Mouse (Mus musculus): ENCODE data around the gene Cntnap2.

The Cntnap2 gene

GRCm38 (mm10) chr6:46675081-46675480, 1615.9 kb downstream of the Cntnap2 start:
- no peak for DNase-seq (ENCODE audit: low spot score in 2 of 2)

GRCm38 (mm10) chr6:46675621-46676020, 1616.5 kb downstream of the Cntnap2 start:
- no peak for DNase-seq (ENCODE audit: low spot score in 2 of 2)

GRCm38 (mm10) chr6:46696187-46696586, 1637.0 kb downstream of the Cntnap2 start:
- DNase-seq (ENCODE audit: low spot score in 2 of 2) = no peak

GRCm38 (mm10) chr6:46699343-46699742, 1640.2 kb downstream of the Cntnap2 start:
- no peak for DNase-seq (ENCODE audit: low spot score in 2 of 2)

DNA sequence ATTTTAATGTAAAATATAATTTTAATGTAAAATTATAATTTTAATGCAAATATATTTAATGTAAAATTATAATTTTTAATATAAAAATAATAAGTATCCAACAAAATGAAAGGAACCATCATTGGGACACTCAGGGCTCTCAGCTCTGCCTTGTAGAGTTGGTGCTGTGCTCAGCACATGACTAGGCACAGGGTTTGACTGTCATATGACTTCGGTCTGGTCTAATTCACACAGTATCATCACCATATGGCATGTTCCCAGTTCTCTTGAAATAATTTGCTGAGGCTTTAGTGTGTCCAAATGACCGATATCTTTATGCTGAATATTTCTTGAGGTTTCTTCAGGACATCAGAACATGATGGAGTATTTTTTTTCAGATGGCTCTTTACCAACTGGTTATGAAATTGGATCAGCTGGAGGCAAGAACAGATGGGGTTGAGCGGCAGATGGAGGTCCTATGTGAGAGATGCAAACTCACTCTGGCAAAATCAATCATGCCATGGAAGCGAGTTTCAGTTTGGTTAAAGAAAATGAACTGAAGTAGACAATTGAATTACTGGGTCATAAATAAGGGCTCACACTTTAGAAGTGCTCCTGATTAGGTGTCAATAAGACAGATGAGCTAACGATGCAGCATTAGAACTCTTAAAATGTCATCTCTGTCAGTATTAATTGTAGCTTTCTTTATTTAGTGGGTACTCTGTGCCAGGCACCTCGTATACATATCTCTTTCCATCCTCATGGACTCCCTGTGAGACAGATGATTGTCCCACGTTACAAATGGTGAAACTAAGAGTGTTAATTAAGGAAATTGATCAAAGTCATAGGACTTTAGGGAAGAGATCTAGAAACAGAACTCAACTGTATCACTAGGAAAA, 1645.4 kb downstream of the Cntnap2 start:
- DNase-seq (ENCODE audit: low spot score in 2 of 2) = no peak

- no peak for DNase-seq (ENCODE audit: low spot score in 2 of 2)
Observed at GRCm38 (mm10) chr6:46705926-46706325, 1646.8 kb downstream of the Cntnap2 start.

DNA sequence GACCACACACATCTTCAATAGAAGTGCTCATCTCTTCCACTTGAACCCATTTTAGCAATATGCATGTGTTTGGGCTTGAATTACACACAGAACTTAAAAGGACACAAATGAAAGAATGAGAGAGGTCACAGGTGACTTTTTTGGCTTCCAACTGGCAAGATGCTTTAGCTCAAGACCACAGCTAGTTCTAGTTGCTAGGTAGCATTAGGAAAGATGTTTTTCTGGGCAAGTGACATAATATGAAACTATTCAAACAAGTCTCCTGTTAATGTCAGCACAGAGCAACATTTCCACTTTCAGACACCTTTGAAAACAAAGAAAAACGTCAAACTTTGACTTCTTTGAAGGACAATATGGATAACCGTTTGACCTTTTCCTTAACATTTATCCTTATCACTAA, 1657.4 kb downstream of the Cntnap2 start:
- DNase-seq (ENCODE audit: low spot score in 2 of 2) = no peak

GRCm38 (mm10) chr6:46733794-46734193, 1674.6 kb downstream of the Cntnap2 start:
- no peak for DNase-seq (ENCODE audit: low spot score in 2 of 2)

GRCm38 (mm10) chr6:46748448-46748847, 1689.3 kb downstream of the Cntnap2 start:
- DNase-seq (ENCODE audit: low spot score in 2 of 2) = no peak

- no peak for DNase-seq (ENCODE audit: low spot score in 2 of 2)
Observed at GRCm38 (mm10) chr6:46763481-46763880, 1704.3 kb downstream of the Cntnap2 start.

- no peak for DNase-seq (ENCODE audit: low spot score in 2 of 2)
Observed at GRCm38 (mm10) chr6:46774529-46774928, 1715.4 kb downstream of the Cntnap2 start.

- no peak for DNase-seq (ENCODE audit: low spot score in 2 of 2)
Observed at GRCm38 (mm10) chr6:46802264-46803110, 1743.3 kb downstream of the Cntnap2 start.

DNA sequence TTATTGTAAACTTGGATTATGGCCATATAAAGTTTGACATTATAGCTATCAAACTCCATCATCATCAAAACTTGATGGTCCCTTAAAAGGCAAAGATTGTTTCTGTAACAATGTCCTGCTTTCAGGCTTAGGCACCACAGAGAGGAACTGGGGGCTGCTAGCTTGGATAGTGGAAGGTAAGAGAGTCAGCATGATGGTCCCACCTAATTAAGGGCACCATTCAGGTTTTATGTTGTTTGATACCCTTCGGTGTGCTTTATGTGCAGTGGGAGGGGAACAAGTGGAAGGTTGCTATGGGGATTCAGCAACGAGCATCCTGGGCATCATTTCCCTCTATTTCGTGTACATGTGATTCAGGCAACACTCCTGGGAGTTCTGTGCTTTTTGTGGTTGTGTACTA, 1797.5 kb downstream of the Cntnap2 start:
- DNase-seq (ENCODE audit: low spot score in 2 of 2) = no peak

- no peak for DNase-seq (ENCODE audit: low spot score in 2 of 2)
Observed at GRCm38 (mm10) chr6:46861076-46861475, 1801.9 kb downstream of the Cntnap2 start.

- no peak for DNase-seq (ENCODE audit: low spot score in 2 of 2)
Observed at GRCm38 (mm10) chr6:46866317-46866716, 1807.2 kb downstream of the Cntnap2 start.

- no peak for DNase-seq (ENCODE audit: low spot score in 2 of 2)
Observed at GRCm38 (mm10) chr6:46886230-46886629, 1827.1 kb downstream of the Cntnap2 start.

- no peak for DNase-seq (ENCODE audit: low spot score in 2 of 2)
Observed at GRCm38 (mm10) chr6:46909167-46909566, 1850.0 kb downstream of the Cntnap2 start.

DNA sequence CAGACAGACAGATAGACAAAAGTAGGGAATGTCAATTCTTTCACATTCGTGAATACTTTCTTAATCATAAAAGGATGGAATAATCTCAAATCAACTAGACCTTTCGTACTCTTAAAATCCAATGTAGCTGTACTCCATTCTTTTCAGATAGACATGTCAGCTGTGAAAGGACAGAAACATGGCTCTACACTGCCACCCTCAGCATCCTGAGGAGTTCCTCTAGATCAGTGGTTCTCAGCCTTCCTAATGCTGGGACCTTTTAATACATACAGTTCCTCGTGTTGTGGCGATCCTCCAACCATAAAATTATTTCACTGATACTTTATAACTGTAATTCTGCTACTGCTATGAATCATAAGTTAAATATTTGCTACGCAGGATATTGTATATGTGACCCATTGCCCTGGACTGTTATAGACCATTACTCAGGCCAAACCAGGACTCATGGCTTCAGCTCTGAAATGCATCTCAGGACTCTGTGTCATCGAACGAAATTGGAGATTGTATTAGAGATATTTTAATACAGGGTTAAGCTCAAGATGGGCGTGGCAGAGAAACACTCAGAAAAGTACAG, 1859.6 kb downstream of the Cntnap2 start:
- DNase-seq (ENCODE audit: low spot score in 2 of 2) = no peak

DNA sequence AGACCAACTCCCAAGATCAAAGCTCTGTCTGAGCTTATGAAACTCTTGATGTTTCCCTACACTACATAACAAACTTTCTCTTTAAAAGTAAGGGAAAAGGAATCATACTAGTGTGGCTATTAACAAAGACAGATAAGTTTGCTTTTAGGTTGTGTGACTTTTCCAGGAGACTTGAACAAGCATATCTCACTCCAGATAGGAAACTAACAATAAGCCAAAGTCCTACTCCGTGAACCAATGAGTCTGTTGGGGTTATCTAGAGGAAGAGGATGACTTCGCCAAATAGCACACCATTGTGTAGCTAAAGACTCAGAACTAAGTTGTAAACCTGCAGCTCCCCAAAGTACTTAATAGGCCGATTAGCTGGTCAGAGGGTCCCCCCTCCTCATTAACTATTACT, 1860.8 kb downstream of the Cntnap2 start:
- no peak for DNase-seq (ENCODE audit: low spot score in 2 of 2)

GRCm38 (mm10) chr6:46924709-46925108, 1865.6 kb downstream of the Cntnap2 start:
- DNase-seq (ENCODE audit: low spot score in 2 of 2) = no peak

- no peak for DNase-seq (ENCODE audit: low spot score in 2 of 2)
Observed at GRCm38 (mm10) chr6:46945703-46946102, 1886.5 kb downstream of the Cntnap2 start.

GRCm38 (mm10) chr6:46961022-46961686, 1902.0 kb downstream of the Cntnap2 start:
- peak; percentile 21 to 68 for DNase-seq (ENCODE audit: low spot score in 2 of 2)

Measured in spleen, postnatal 4 days (tissue).